Mouse (Mus musculus): Measurements from ENCODE around the gene Eif2b2. TPM values are rescaled to one million over a fixed set of nuclear protein-coding genes. Genes with fewer than 3 reads are reported as not detected.

Gene Eif2b2
- polyA plus RNA-seq, 1 experiment from 2014 or later: 86.6 TPM

DNA sequence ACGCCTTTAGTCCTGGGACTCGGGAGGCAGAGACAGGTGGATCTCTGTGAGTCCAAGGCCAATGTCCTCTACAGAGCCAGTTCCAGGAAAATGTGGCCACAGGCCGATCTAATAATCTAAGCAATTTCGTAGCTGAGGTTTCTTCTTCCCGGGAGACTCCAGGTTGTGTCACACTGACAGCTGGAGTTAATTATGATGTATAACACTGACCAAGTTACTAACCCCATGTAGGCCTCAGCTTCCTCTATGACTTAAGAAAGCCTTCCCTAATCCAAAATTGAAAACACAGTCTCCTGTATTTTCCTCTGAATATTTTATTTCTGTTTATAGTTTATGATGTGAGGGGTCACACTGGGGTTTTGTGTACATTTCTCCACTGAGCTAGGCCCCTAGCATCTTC lies 4.2 kb upstream of the Eif2b2 start:
- H3K4me1 ChIP-seq: peaks cover 10% of the 10 kb centered on the region
- WGBS: 83% methylated on average over 5 of the region's 5 CpGs
- no peak for ATAC-seq (ENCODE audit: low FRiP score, low read depth)

DNA sequence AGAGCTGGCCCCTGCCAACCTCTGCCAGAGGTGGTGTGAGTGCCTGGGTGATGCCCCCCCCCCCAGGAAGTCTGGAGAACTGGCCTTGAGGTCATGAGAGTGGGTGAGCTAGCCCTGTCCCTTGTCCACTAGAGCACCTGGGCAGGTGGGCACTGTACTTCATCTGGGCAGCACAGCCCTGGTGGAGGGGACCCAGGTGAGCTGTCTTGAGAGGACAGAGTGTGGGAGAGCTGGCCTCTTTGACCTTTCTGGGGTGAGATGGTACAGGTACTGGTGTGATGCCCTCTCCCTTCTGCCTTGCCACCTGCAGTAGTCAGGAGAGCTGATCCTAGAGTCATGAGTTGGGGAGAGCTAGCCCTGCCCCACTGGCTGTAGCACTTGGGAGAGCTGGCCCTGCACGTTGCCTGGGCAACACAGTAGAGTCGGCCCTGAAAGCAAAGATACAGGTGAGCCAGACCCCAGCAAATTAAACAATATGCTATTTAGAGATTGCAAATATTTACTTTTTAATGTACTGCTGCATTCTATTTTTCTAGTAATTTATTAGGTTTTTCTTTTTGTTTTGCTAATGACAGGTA lies 1.5 kb upstream of the Eif2b2 start:
- peaks cover 23% of the 10 kb centered on the region for H3K4me1 ChIP-seq
- H3K27ac ChIP-seq (replicated peaks): no peak overlapping the region
- no peak for ATAC-seq (ENCODE audit: low FRiP score, low read depth)
- 96% methylated on average over 2 of the region's 2 CpGs for WGBS
- peaks cover 21% of the 10 kb centered on the region for H3K36me3 ChIP-seq
- H3K4me2 ChIP-seq (replicated peaks): no peak overlapping the region
- no peak overlapping the region for H3K9ac ChIP-seq (replicated peaks)
- no peak overlapping the region for H3K4me3 ChIP-seq
- H3K27me3 ChIP-seq: no peaks in the 10 kb centered on the region
- no peaks in the 10 kb centered on the region for H3K9me3 ChIP-seq

More for the DNA sequence above, 4.2 kb upstream of the Eif2b2 start:
- no peak overlapping the region for H3K4me3 ChIP-seq
- H3K9ac ChIP-seq (replicated peaks): no peak overlapping the region
- no peak overlapping the region for H3K4me2 ChIP-seq (replicated peaks)
- no peak overlapping the region for H3K27ac ChIP-seq (replicated peaks)
- H3K36me3 ChIP-seq: no peaks in the 10 kb centered on the region
- no peaks in the 10 kb centered on the region for H3K9me3 ChIP-seq
- no peaks in the 10 kb centered on the region for H3K27me3 ChIP-seq

DNA sequence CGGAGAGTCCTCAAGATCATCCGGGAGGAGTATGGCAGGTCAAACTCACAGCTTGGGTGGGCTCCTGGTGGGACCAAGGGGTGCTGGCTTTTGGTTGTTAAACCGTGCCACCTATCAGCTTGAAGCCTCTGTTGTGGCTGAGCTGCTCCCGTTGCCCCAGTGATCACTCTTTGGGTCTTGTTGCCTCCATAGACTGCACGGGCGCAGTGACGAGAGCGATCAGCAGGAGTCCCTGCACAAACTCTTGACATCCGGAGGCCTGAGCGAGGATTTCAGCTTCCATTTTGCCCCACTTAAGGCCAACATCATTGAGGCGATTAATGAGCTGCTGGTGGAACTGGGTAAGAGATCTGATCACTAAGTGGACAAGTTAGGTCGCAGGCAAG lies 617 bp downstream of the Eif2b2 start:
- Histone ChIP-seq H3K27me3 (no peaks in the 10 kb centered on the region), H3K9ac (replicated peaks) (peak overlapping the region; percentile 77), H3K9me3 (no peaks in the 10 kb centered on the region), H3K4me2 (replicated peaks) (peak overlapping the region; percentile 86), H3K4me1 (peaks cover 23% of the 10 kb centered on the region), H3K4me3 (peak overlapping the region; percentile 91), H3K27ac (replicated peaks) (peak overlapping the region; percentile 54), H3K36me3 (peaks cover 42% of the 10 kb centered on the region)
- 4% methylated on average over 12 of the region's 12 CpGs for WGBS
- ATAC-seq (ENCODE audit: low FRiP score, low read depth): peak; percentile 18; the same call in 1 of the 2 replicates

DNA sequence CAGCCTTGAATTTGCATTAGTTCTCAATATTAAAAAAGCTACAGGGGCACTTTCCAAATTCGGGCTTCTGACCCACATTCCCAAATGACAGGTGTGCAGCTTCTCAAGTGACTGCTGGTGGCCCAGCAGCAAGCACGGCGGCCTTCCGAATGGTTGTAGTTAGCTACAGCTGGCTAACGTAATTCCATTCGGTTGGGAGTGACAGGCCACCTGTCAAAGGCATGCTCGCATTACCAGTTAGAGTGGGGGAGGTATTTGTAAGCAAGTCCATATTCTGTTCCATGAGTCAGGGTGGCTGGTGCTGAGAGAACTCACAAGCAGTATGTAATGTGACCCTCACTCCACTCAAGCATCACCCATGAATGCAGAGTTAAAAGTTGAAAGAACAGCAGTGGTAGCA lies 7.9 kb downstream of the Eif2b2 start:
- H3K9me3 ChIP-seq: no peaks in the 10 kb centered on the region
- H3K4me3 ChIP-seq: no peak overlapping the region
- WGBS: 83% methylated on average over 7 of the region's 7 CpGs
- H3K27me3 ChIP-seq: no peaks in the 10 kb centered on the region
- H3K4me1 ChIP-seq: no peaks in the 10 kb centered on the region
- no peak overlapping the region for H3K4me2 ChIP-seq (replicated peaks)
- peaks cover 51% of the 10 kb centered on the region for H3K36me3 ChIP-seq
- no peak for ATAC-seq (ENCODE audit: low FRiP score, low read depth)
- H3K9ac ChIP-seq (replicated peaks): no peak overlapping the region
- no peak overlapping the region for H3K27ac ChIP-seq (replicated peaks)

DNA sequence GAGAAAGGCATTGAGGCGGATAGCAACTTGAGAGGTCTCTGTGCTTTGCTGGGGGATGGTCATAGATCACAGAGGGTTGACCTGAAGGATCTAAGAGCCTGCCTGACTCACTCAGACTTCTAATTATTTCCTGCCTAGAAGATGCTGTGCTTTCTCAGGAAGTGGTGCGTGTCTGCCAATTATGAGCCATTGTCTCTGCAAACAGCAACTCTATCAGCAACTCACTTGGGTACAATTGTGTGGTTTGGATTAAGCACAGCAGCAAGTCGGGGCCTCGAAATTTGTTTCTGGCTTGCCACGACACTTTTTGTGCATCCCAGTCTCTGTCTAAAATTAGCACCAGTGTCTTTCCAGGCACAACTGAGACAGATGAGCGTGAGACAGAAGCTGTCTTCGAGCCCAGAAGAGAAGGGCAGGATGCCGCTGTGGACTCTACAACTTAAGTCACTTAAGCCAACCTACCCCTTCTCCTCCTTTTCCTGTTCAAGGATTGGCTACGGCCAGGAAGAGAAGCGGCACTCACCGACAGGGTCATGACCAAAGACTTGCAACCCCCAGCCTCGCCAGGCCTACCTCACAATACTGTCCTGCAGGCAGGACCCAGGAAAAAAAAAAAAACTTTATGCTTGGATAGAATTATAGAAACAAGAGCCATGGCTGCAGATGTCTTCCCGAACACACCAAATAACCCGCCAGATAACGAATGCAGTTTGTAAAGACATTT lies 8.8 kb downstream of the Eif2b2 start:
- 79% methylated on average over 15 of the region's 15 CpGs for WGBS
- no peaks in the 10 kb centered on the region for H3K27me3 ChIP-seq
- ATAC-seq (ENCODE audit: low FRiP score, low read depth): no peak

DNA sequence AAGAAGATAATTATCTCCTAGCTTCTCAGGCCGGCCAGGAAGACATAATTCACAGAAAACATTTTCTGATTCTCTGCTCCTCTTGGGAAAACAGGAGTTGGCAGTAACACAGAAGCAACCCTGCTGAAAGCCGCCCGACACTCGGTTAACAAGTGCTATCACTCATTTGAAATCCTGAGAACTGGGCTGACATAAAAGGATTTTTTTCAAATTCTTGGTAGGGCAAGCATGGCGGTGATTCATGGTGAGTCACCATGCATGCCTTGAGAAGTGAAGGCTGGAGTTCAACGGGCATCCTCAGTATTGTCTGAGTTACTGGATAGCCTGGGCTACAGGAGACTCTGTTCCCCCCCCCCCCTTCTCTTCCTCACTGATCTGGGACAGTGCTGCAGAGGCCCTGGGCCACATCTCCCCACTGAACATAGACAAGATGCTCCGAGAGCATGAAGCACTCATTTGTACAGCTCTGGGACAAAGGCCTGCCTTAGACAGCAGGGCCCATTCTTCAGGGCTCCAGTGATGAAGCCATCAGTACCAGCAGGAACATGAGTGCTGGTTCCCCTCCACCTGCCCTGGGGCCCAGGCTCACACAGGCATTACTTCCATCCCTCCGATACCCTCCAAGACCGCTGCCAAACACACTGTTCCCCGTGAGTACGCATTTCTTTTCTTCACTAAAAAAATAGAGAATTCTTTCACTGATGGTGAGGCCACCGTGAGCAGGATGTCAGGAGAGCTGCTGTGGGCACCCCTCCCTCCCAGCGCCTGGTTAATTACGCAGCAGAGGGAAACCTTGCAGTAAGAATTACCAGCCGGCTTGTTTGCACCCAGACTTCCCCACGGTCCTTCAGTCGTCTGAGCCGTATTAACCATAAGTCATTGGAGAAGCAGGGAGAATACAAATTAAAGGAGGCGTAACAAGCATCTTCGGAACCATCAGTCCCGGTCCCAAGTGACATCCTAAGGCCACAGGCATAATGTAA lies 14.4 kb downstream of the Eif2b2 start:
- Histone ChIP-seq H3K4me3 (no peak overlapping the region), H3K4me2 (replicated peaks) (no peak overlapping the region), H3K9me3 (no peaks in the 10 kb centered on the region), H3K4me1 (no peaks in the 10 kb centered on the region), H3K36me3 (no peaks in the 10 kb centered on the region), H3K27me3 (no peaks in the 10 kb centered on the region), H3K27ac (replicated peaks) (no peak overlapping the region), H3K9ac (replicated peaks) (no peak overlapping the region)
- ATAC-seq (ENCODE audit: low FRiP score, low read depth): no peak
- 78% methylated on average over 21 of the region's 21 CpGs for WGBS

More for the DNA sequence above, 8.8 kb downstream of the Eif2b2 start:
- Histone ChIP-seq H3K4me1 (no peaks in the 10 kb centered on the region), H3K4me3 (no peak overlapping the region), H3K4me2 (replicated peaks) (no peak overlapping the region), H3K9me3 (no peaks in the 10 kb centered on the region), H3K36me3 (peaks cover 43% of the 10 kb centered on the region), H3K27ac (replicated peaks) (no peak overlapping the region), H3K9ac (replicated peaks) (no peak overlapping the region)

DNA sequence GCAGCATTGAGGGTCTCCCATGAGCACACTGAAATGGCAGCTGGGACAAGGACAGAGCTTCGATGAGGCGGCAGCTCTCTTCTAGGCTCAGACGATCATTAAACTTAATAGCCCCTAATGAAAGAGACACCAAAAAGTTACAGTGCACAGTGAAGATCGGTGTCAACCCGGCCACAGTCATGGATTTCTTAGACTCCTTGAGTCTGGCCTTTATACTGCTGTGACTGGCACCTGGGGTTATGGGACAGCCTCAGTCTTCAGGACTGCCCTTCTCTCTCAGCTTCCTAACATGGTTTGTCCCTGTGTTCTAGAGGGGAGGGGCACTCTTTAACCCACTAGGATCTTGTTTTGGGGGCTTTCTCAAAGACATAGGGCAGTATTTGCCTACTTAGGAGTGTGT lies 18.3 kb downstream of the Eif2b2 start:
- H3K9me3 ChIP-seq: no peaks in the 10 kb centered on the region
- no peaks in the 10 kb centered on the region for H3K36me3 ChIP-seq
- no peaks in the 10 kb centered on the region for H3K27me3 ChIP-seq
- no peak overlapping the region for H3K4me2 ChIP-seq (replicated peaks)
- H3K9ac ChIP-seq (replicated peaks): no peak overlapping the region
- 89% methylated on average over 5 of the region's 5 CpGs for WGBS
- ATAC-seq (ENCODE audit: low FRiP score, low read depth): no peak
- no peak overlapping the region for H3K4me3 ChIP-seq
- no peak overlapping the region for H3K27ac ChIP-seq (replicated peaks)
- H3K4me1 ChIP-seq: no peaks in the 10 kb centered on the region

DNA sequence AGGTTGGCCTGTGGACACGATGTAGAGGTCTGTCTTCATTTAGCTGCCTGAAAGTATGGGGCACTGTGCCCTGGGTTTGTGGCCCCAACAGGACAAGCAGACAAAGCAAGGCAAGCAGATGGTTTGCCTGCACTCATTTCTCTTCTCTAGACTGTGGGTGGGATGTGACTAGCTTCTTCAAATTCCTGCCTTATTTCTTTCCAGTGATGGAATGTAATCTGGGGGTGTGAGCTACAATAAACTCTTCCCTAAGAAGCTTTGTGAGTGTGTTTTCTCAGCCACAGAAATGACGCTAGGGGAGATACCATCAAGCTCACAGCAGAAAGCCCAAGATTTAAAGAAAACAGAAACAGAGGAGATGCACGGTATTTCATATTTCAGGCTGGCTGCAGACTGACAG lies 32.8 kb downstream of the Eif2b2 start:
- no peak for ATAC-seq (ENCODE audit: low FRiP score, low read depth)
- WGBS: 90% methylated on average over 3 of the region's 3 CpGs
- Histone ChIP-seq H3K27me3 (no peaks in the 10 kb centered on the region), H3K4me1 (0 out of 2 replicates have a peak, but pooled peaks cover 2% of the 10 kb centered on the region), H3K27ac (replicated peaks) (no peak overlapping the region), H3K4me2 (replicated peaks) (no peak overlapping the region), H3K9ac (replicated peaks) (no peak overlapping the region), H3K4me3 (no peak overlapping the region), H3K36me3 (0 out of 2 replicates have a peak, but pooled peaks cover 8% of the 10 kb centered on the region), H3K9me3 (no peaks in the 10 kb centered on the region)

DNA sequence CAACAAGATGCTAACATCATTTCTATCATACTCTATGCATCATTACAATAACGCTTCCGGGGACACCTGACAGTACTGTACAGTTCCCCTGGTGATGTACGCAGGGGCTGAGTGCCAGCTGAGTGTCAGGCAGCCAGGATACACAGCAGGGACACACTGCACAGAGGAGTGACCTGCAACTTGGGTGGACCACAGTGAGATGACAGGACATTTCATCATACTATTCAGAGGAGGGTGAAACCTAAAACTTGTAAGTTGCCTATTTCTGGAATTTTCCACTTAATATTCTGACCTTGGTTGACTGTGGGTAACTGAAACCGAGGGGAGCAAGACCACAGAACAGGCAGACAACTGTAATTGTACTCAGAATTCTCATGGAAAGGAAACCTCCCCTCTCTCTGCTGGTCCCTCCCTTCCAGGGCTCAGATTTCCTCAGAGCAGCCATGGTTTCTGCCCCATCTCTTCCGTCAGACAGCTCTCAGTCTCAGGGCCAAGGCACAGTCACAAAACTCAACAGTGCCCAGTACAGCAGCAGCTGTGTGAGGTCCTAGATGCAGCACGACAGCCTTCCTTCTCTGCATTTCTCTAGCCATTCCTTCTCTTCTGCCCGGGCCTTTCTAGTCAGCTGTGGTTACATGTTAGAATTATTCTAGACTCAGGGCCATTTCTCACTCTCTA lies 36.9 kb downstream of the Eif2b2 start:
- Histone ChIP-seq H3K4me2 (replicated peaks) (no peak overlapping the region), H3K4me3 (no peak overlapping the region), H3K9ac (replicated peaks) (no peak overlapping the region), H3K4me1 (no peaks in the 10 kb centered on the region), H3K36me3 (no peaks in the 10 kb centered on the region; the same call in 1 of the 2 replicates), H3K9me3 (no peaks in the 10 kb centered on the region), H3K27me3 (no peaks in the 10 kb centered on the region), H3K27ac (replicated peaks) (no peak overlapping the region)
- 78% methylated on average over 7 of the region's 7 CpGs for WGBS
- no peak for ATAC-seq (ENCODE audit: low FRiP score, low read depth)

DNA sequence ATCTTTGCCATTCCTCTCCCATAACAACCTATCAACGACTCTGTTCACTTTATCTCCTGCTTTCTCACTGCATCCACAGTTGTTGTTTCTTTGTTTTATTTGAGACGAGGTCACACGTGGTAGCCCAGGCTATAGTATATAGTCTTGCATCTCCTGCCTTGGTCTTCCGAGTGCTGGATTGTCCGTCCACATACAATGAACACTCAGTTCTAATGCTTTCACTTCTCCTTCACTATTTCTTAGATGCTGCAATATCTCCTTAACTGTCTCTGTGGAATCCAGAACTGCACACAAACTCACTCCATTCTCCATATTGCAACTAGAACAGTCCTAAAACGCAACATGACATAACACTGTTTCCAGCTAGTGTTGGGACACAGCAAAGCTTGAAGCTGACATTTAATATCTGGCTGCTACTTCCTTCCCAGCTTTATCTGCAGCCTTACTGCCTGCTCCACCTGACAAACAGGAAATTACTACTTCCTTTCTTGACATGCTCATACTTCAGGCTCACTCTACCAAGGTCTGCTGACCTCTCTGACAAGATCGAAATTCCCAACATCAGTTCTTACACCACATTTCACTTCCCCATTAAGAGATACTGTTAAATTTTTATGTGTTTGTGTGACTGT lies 37.8 kb downstream of the Eif2b2 start:
- Histone ChIP-seq H3K9ac (replicated peaks) (no peak overlapping the region), H3K27ac (replicated peaks) (no peak overlapping the region), H3K4me1 (no peaks in the 10 kb centered on the region), H3K36me3 (no peaks in the 10 kb centered on the region; the same call in 1 of the 2 replicates), H3K4me3 (no peak overlapping the region), H3K27me3 (no peaks in the 10 kb centered on the region), H3K4me2 (replicated peaks) (no peak overlapping the region), H3K9me3 (no peaks in the 10 kb centered on the region)
- WGBS: 86% methylated on average over 7 of the region's 7 CpGs
- no peak for ATAC-seq (ENCODE audit: low FRiP score, low read depth)

DNA sequence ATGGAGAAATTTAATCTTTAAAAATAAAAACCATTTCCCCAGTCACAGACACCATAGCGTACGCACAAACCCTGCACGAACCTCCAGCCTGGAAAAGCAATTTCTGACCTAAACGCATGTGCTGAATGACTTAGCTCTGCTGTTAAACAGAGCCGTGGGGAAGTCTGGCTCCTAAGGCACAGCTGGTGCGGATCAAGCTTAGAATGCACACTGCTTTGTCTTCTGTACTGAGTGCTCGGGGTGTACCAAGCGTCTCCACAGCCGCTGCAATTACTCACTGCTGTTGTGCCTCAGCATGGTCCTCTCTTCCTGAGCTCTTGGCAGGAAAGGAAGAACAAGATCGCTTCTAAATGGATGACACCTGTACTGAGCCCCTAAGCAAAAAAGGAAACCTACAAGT lies 43.2 kb downstream of the Eif2b2 start:
- no peak overlapping the region for H3K4me2 ChIP-seq (replicated peaks)
- no peaks in the 10 kb centered on the region for H3K9me3 ChIP-seq
- 0 out of 2 replicates have a peak, but pooled peaks cover 2% of the 10 kb centered on the region for H3K4me1 ChIP-seq
- H3K4me3 ChIP-seq: no peak overlapping the region
- no peaks in the 10 kb centered on the region for H3K27me3 ChIP-seq
- WGBS: 54% methylated on average over 10 of the region's 10 CpGs
- no peaks in the 10 kb centered on the region; the same call in 1 of the 2 replicates for H3K36me3 ChIP-seq
- no peak overlapping the region for H3K27ac ChIP-seq (replicated peaks)
- H3K9ac ChIP-seq (replicated peaks): no peak overlapping the region
- no peak for ATAC-seq (ENCODE audit: low FRiP score, low read depth)
